Mouse (Mus musculus): ENCODE results near the gene Zfp106. TPM values are rescaled to one million over a fixed set of nuclear protein-coding genes. Genes with fewer than 3 reads are reported as not detected.
A peak's percentile ranks its signal among the peaks of the same experiment; 100 is the strongest.

Zfp106 gene
- polyA plus RNA-seq, 1 experiment from 2014 or later: 60.2 TPM

DNA sequence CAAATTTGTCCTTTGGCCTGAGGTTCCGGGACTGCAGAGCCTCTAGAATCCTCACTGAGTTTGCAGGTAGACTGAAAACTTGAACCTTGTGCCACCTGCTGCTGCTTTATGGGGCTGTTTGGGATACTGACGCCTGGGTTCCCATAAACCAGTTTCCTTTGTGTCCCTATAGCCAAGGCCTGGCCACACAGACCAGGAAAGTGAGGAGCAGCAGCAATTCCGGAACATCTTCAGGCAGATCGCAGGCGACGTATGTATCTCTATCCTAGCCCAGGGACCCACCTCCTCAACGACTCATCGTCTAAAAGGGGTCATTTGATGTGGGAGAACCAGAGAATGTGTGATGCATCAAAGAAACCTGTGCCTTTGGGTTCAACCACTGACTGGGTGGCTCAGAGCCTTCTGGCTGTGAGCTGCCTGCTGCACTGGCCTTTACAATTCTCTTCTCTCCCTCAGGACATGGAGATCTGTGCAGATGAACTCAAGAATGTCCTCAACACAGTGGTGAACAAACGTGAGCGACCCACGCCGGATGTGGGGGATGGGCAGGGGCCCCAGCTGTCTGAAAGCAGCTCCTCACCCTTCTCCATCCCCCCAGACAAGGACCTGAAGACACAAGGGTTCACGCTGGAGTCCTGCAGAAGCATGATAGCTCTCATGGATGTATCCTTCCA is 61.6 kb downstream of the Zfp106 start:
- Histone ChIP-seq H3K4me3 (no peak overlapping the region), H3K4me1 (replicated peaks) (peaks cover 44% of the 10 kb centered on the region), H3K27me3 (replicated peaks) (no peaks in the 10 kb centered on the region), H3K36me3 (peaks cover 30% of the 10 kb centered on the region), H3K9ac (no peak overlapping the region), H3K9me3 (replicated peaks) (no peaks in the 10 kb centered on the region), H3K27ac (ENCODE audit: poor library complexity, severe bottlenecking) (no peak overlapping the region), H3K4me2 (no peak overlapping the region)
- whole genome bisulfite sequencing: 56% methylated on average over 13 of the region's 13 CpGs
- ATAC-seq (ENCODE audit: insufficient number of reproducible peaks, low FRiP score): no peak

GRCm38 (mm10) chr2:120501136-120501918 is 62.3 kb downstream of the Zfp106 start:
- Histone ChIP-seq H3K36me3 (peaks cover 24% of the 10 kb centered on the region), H3K4me1 (replicated peaks) (peaks cover 51% of the 10 kb centered on the region), H3K27me3 (replicated peaks) (no peaks in the 10 kb centered on the region), H3K4me3 (no peak overlapping the region), H3K9ac (0 out of 2 replicates have a peak overlapping the region, but pooled peaks have one; percentile 25), H3K4me2 (no peak overlapping the region), H3K27ac (ENCODE audit: poor library complexity, severe bottlenecking) (no peak overlapping the region), H3K9me3 (replicated peaks) (no peaks in the 10 kb centered on the region)
- 41% methylated on average over 17 of the region's 17 CpGs for WGBS
- ATAC-seq (ENCODE audit: insufficient number of reproducible peaks, low FRiP score): no peak

- 0 out of 2 replicates have a peak, but pooled peaks have one; percentile 28 for ATAC-seq (ENCODE audit: insufficient number of reproducible peaks, low FRiP score)
- H3K4me1 ChIP-seq (replicated peaks): peaks cover 52% of the 10 kb centered on the region
- H3K36me3 ChIP-seq: peaks cover 11% of the 10 kb centered on the region
- H3K27me3 ChIP-seq (replicated peaks): no peaks in the 10 kb centered on the region
- no peak overlapping the region for H3K4me3 ChIP-seq
- WGBS: 36% methylated on average over 6 of the region's 6 CpGs
- H3K9ac ChIP-seq: peak overlapping the region; percentile 25; the same call in 1 of the 2 replicates
- H3K9me3 ChIP-seq (replicated peaks): no peaks in the 10 kb centered on the region
- peak overlapping the region; percentile 11 for H3K4me2 ChIP-seq
- peak overlapping the region; percentile 80 for H3K27ac ChIP-seq (ENCODE audit: poor library complexity, severe bottlenecking)
Observed at GRCm38 (mm10) chr2:120499971-120500471, 63.6 kb downstream of the Zfp106 start.

DNA sequence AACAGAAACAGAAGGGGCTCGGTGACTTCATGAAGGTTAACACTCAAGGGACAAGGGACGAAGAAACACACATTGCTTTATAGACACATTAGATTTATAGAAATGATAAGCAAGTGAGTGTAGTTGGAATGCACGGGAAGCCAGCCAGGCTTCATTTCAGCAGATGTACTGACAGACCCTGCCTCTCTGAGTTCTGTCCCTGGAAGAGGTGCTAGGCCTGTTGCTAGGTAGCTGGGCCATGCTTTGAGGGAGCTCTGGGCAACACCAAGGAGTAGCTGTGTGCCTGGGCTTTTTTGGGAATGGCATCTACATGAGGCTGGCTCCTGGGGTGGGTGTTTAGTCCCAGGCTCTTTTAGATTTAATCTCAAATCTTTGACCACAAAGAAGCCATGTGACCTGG is 67.1 kb downstream of the Zfp106 start:
- H3K27me3 ChIP-seq (replicated peaks): no peaks in the 10 kb centered on the region
- ATAC-seq (ENCODE audit: insufficient number of reproducible peaks, low FRiP score): no peak
- WGBS: 62% methylated on average over 3 of the region's 3 CpGs
- H3K27ac ChIP-seq (ENCODE audit: poor library complexity, severe bottlenecking): 0 out of 2 replicates have a peak overlapping the region, but pooled peaks have one; percentile 1
- H3K4me2 ChIP-seq: no peak overlapping the region
- H3K4me1 ChIP-seq (replicated peaks): peaks cover 33% of the 10 kb centered on the region
- H3K9me3 ChIP-seq (replicated peaks): no peaks in the 10 kb centered on the region
- H3K9ac ChIP-seq: no peak overlapping the region
- H3K4me3 ChIP-seq: no peak overlapping the region
- no peaks in the 10 kb centered on the region for H3K36me3 ChIP-seq

- Histone ChIP-seq H3K4me2 (no peak overlapping the region), H3K9me3 (replicated peaks) (no peaks in the 10 kb centered on the region), H3K4me1 (replicated peaks) (peaks cover 9% of the 10 kb centered on the region; the same call in 1 of the 2 replicates), H3K27ac (ENCODE audit: poor library complexity, severe bottlenecking) (no peak overlapping the region), H3K4me3 (no peak overlapping the region), H3K27me3 (replicated peaks) (no peaks in the 10 kb centered on the region), H3K36me3 (no peaks in the 10 kb centered on the region), H3K9ac (no peak overlapping the region)
- WGBS: 48% methylated on average over 4 of the region's 4 CpGs
- no peak for ATAC-seq (ENCODE audit: insufficient number of reproducible peaks, low FRiP score)
Observed at GRCm38 (mm10) chr2:120493254-120493653, 70.4 kb downstream of the Zfp106 start.

DNA sequence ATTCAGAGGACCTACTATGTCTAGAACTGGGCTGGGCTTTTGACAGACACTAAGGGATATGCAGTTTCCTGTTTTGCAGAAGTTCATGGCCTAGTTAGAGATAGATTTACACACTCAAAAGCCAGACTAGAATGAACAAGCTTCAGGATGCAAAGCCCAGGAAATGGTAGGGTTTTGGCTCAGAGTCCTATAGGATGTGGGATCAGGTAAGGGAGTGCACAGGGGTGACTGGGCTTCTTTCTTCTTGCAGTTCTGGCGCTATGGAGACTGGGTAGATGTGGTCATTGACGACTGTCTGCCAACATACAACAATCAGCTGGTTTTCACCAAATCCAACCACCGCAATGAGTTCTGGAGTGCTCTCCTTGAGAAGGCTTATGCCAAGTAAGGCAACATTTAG is 79.4 kb downstream of the Zfp106 start:
- WGBS: 85% methylated on average over 3 of the region's 3 CpGs
- Histone ChIP-seq H3K4me1 (replicated peaks) (peaks cover 18% of the 10 kb centered on the region), H3K27me3 (replicated peaks) (no peaks in the 10 kb centered on the region), H3K27ac (ENCODE audit: poor library complexity, severe bottlenecking) (no peak overlapping the region), H3K36me3 (no peaks in the 10 kb centered on the region), H3K4me2 (no peak overlapping the region), H3K4me3 (no peak overlapping the region), H3K9ac (no peak overlapping the region), H3K9me3 (replicated peaks) (no peaks in the 10 kb centered on the region)
- no peak for ATAC-seq (ENCODE audit: insufficient number of reproducible peaks, low FRiP score)

DNA sequence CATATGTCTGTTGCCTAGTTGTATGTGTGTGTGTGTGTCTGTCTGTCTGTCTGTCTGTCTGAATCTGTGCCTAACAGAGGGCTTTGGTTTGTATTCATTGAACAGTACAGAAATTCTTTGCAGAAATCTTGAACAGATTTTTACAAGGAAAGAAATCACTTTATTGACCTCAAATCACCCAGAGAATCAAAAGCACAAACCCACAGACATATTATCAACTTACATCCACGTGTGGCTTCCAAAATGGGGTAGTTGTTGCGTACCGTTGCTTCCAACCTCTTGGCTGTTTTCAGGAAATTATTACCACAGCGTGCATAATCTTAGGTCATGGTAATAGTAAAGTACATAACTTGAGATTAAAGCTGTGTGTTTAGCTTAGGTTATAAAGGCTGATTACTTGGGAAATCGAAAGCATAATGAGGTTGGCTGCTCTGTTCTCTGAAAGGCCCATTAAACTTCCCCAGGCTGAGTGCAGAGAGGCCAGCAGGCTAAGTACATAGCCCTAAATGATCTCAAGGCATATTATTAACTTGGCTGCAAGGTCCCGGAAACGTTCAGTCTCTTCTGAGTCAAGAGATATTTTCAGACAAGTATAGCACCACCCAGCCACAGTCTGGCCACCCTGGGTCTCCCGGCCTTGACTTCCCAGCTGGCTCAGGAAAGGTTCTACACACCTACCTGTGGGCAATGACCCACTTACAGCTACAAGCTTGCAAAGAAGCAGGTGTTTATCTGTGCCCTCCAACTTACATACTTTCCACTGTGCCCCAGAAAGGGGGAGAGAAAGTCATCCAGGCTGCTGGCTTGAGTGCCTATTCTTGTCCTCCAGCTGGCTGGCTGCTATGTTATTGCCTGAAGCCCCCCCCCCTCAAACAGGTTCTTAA is 80.9 kb downstream of the Zfp106 start:
- Histone ChIP-seq H3K27ac (ENCODE audit: poor library complexity, severe bottlenecking) (peak overlapping the region; percentile 76), H3K4me2 (no peak overlapping the region), H3K9me3 (replicated peaks) (no peaks in the 10 kb centered on the region), H3K4me1 (replicated peaks) (peaks cover 18% of the 10 kb centered on the region), H3K36me3 (no peaks in the 10 kb centered on the region), H3K4me3 (no peak overlapping the region), H3K27me3 (replicated peaks) (no peaks in the 10 kb centered on the region), H3K9ac (0 out of 2 replicates have a peak overlapping the region, but pooled peaks have one; percentile 9)
- no peak for ATAC-seq (ENCODE audit: insufficient number of reproducible peaks, low FRiP score)
- 67% methylated on average over 8 of the region's 8 CpGs for WGBS

GRCm38 (mm10) chr2:120481921-120482320 is 81.7 kb downstream of the Zfp106 start:
- no peak for ATAC-seq (ENCODE audit: insufficient number of reproducible peaks, low FRiP score)
- no peaks in the 10 kb centered on the region for H3K27me3 ChIP-seq (replicated peaks)
- 61% methylated on average over 8 of the region's 8 CpGs for WGBS
- no peak overlapping the region for H3K4me3 ChIP-seq
- no peak overlapping the region for H3K4me2 ChIP-seq
- no peak overlapping the region for H3K9ac ChIP-seq
- H3K9me3 ChIP-seq (replicated peaks): no peaks in the 10 kb centered on the region
- H3K27ac ChIP-seq (ENCODE audit: poor library complexity, severe bottlenecking): no peak overlapping the region
- H3K4me1 ChIP-seq (replicated peaks): peaks cover 18% of the 10 kb centered on the region
- H3K36me3 ChIP-seq: no peaks in the 10 kb centered on the region

DNA sequence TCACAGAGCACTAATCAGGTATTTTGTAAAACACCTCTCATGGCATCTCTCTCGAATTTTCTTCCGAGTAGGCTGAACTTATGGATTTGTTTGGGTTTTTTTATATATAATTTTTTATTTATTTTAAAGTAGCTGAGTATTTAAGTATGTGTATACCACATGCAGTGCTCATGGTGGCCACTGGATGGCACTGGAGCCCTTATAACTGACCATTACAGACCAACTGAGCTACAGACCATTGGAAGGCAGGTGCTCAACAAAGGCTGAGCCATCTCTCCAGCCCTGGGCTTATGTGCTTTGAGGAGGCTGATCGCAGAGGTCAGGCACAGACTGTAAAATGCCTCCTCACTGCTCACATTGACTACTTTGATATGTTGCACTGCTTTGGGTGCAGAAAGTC is 85.0 kb downstream of the Zfp106 start:
- H3K4me2 ChIP-seq: no peak overlapping the region

DNA sequence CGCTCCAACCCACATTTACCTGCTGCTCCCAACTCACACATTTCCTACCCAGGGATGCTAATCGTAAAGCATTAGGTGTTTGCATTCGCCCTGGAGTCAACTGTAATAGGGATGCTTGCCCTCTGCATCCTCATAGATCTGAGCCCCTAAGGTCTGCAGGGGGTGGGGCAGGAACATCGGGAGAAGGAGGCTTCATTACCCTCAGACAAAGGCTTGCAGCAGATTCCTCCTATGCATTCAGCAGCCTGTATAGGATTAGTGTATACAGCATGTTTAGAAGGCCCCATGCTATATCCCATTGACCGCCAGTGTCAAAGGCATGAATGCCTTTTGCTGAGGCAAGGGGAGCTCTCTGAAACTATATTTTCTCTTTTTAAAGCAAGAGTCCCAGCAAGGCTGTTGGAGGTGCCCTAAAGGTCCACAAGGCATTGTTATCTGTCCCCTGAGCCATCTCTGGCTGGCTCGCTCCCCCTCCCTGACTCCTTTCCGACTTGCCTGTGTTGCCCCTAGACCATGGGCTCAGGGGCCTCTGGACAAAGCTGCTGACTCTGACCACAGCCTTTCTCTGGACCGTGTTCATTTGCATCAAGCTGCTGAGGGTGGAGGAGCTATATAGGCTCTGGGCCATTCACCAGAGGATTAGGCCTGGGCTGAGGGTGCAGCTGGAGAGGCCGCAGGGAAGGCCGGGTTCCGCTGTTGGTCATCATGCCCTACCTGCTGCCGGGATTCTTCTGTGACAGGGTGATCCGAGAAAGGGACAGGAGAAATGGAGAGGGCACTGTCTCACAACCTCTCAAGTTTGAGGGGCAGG is 87.2 kb downstream of the Zfp106 start:
- ATAC-seq (ENCODE audit: insufficient number of reproducible peaks, low FRiP score): no peak
- Histone ChIP-seq H3K4me1 (replicated peaks) (no peaks in the 10 kb centered on the region), H3K4me3 (no peak overlapping the region), H3K27me3 (replicated peaks) (no peaks in the 10 kb centered on the region), H3K27ac (ENCODE audit: poor library complexity, severe bottlenecking) (no peak overlapping the region), H3K4me2 (no peak overlapping the region), H3K36me3 (no peaks in the 10 kb centered on the region), H3K9me3 (replicated peaks) (0 out of 2 replicates have a peak, but pooled peaks cover 5% of the 10 kb centered on the region), H3K9ac (no peak overlapping the region)
- 75% methylated on average over 13 of the region's 13 CpGs for WGBS

More for the DNA sequence above, 85.0 kb downstream of the Zfp106 start:
- H3K27ac ChIP-seq (ENCODE audit: poor library complexity, severe bottlenecking): no peak overlapping the region
- H3K9me3 ChIP-seq (replicated peaks): 0 out of 2 replicates have a peak, but pooled peaks cover 2% of the 10 kb centered on the region
- 42% methylated on average over 3 of the region's 3 CpGs for WGBS
- ATAC-seq (ENCODE audit: insufficient number of reproducible peaks, low FRiP score): no peak
- H3K4me3 ChIP-seq: no peak overlapping the region
- peaks cover 18% of the 10 kb centered on the region for H3K4me1 ChIP-seq (replicated peaks)
- H3K9ac ChIP-seq: no peak overlapping the region
- H3K36me3 ChIP-seq: no peaks in the 10 kb centered on the region
- H3K27me3 ChIP-seq (replicated peaks): no peaks in the 10 kb centered on the region

Measured in heart, embryonic 12.5 days (tissue).